Mouse (Mus musculus): ENCODE results near the gene Usp47.

DNA sequence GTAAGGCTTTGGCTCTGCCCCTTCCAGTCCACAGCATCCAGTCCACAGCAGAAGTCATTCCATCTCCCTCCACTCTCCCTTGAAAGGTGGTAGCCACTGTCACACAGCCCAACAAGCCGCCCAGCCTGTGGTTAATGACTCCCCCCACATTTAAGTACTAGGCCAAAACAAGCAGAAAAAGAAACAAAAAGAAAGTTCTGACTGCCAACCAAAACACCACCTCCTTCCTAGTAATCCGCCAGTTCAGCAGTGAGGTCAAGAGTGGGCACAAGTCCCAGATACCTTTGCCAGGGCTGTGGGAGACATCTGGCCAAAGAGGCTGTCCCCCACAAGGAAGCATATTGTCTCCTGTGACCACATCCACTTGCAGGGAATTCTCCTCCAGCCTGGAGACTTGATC is 124.7 kb downstream of the Usp47 start:
- TF ChIP-seq EP300 (IDR thresholded peaks at IDR 0.05; ENCODE audit: insufficient read depth, low read depth, low read length) (no peak), CTCF (IDR thresholded peaks at IDR 0.05) (no peak), POLR2A (IDR thresholded peaks at IDR 0.05; ENCODE audit: insufficient read depth, low read depth, low read length) (no peak)
